Mouse (Mus musculus): Measurements from ENCODE around the gene Prss27.

- TF ChIP-seq POLR2A (IDR thresholded peaks at IDR 0.05; ENCODE audit: borderline replicate concordance, extremely low read depth, insufficient read depth, insufficient read length, poor library complexity, severe bottlenecking): no peak
- no peak for TF ChIP-seq CTCF (IDR thresholded peaks at IDR 0.05; ENCODE audit: borderline replicate concordance, extremely low read depth, insufficient read depth, insufficient read length)
These were observed 24.7 kb downstream of the Prss27 start for GRCm38 (mm10) chr17:24062459-24063155.
